Mouse (Mus musculus) neutrophil, adult 83 days (primary cell): ENCODE results near the gene Fam228b. TPM values are rescaled to one million over a fixed set of nuclear protein-coding genes. Genes with fewer than 3 reads are reported as not detected.

Experiments used
- total RNA-seq, 2 experiments: library from RNA; stranded (reverse); gene quantifications; one replicate each; pipeline ENCODE4 v1.2.4; 2023

The Fam228b gene
- total RNA-seq, result 1 to 10 TPM; 1.0 to 2.1 TPM

GRCm38 (mm10) chr12:4768492-4769332, at the start of gene Fam228b, which contains the start of gene Pfn4:
TSS of gene Fam228b (minus strand) at chr12:4769267.
TSS of gene Pfn4 (plus strand) at chr12:4769022.

GRCm38 (mm10) chr12:4817361-4818101, 48.5 kb upstream of the Fam228b start, which contains the start of gene Sf3b6:
TSS of gene Sf3b6 (plus strand) at chr12:4817544.

GRCm38 (mm10) chr12:4738031-4738576, 31.0 kb downstream of the Fam228b start, which contains the start of gene Fam228a:
TSS of gene Fam228a (minus strand) at chr12:4738430.

Other genes starting within 250 kb of the Fam228b start
- gene Itsn2, start 176.6 kb downstream of the Fam228b start, total RNA-seq, result 100 to 1,000 TPM; 131 to 148 TPM
- gene Gm3625, start 176.3 kb downstream of the Fam228b start, total RNA-seq, result not detected
- not detected for gene Fam228a, start 30.8 kb downstream of the Fam228b start, total RNA-seq
- under 1 TPM; 0.31 to 0.57 TPM for gene Pfn4, start 245 bp downstream of the Fam228b start, total RNA-seq
- 100 to 1,000 TPM in 1 of 2 experiments, 10 to 100 TPM in 1; 97.0 to 102 TPM for gene Sf3b6, start 48.3 kb upstream of the Fam228b start, total RNA-seq
- 10 to 100 TPM in 1 of 2 experiments, 1 to 10 TPM in 1; 9.2 to 10.7 TPM for gene Fkbp1b, start 72.3 kb upstream of the Fam228b start, total RNA-seq
- gene Wdcp, start 74.0 kb upstream of the Fam228b start, total RNA-seq, result 1 to 10 TPM; 8.0 to 8.6 TPM
- 10 to 100 TPM; 13.1 to 22.8 TPM for gene Mfsd2b, start 105.1 kb upstream of the Fam228b start, total RNA-seq
- 10 to 100 TPM; 16.4 to 18.6 TPM for gene Ubxn2a, start 138.4 kb upstream of the Fam228b start, total RNA-seq
- 10 to 100 TPM; 70.9 to 82.2 TPM for gene Atad2b, start 148.1 kb upstream of the Fam228b start, total RNA-seq